Mouse (Mus musculus): Measurements from ENCODE around the gene Tctn1.

GRCm38 (mm10) chr5:122239618-122240017, 24.6 kb downstream of the Tctn1 start:
- no peak for TF ChIP-seq ZMIZ1 (IDR thresholded peaks at IDR 0.05; ENCODE audit: low read depth, low read length)
- no peak for TF ChIP-seq POLR2AphosphoS2 (IDR thresholded peaks at IDR 0.05; ENCODE audit: low read length)
- no peak for TF ChIP-seq GABPA (IDR thresholded peaks at IDR 0.05; ENCODE audit: low read depth, low read length)
- TF ChIP-seq CHD1 (IDR thresholded peaks at IDR 0.05; ENCODE audit: low read depth, low read length) = no peak
- no peak for TF ChIP-seq CTCF (IDR thresholded peaks at IDR 0.05 in 2 of 3, conservative IDR thresholded peaks at IDR 0.05 in 1 of 3; ENCODE audit: control insufficient read depth in 1 of 3, insufficient read depth in 1 of 3, low read depth in 2 of 3, low read length in 3 of 3, poor library complexity in 1 of 3, severe bottlenecking in 1 of 3)
- no peak for TF ChIP-seq ELF1 (IDR thresholded peaks at IDR 0.05; ENCODE audit: low read depth, low read length)
- TF ChIP-seq RAD21 (IDR thresholded peaks at IDR 0.05; ENCODE audit: low read depth, low read length) = no peak
- no peak for TF ChIP-seq SIN3A (IDR thresholded peaks at IDR 0.05; ENCODE audit: low read length)
- TF ChIP-seq BHLHE40 (IDR thresholded peaks at IDR 0.05; ENCODE audit: borderline replicate concordance, low read depth, low read length) = no peak
- no peak for TF ChIP-seq SMC3 (IDR thresholded peaks at IDR 0.05; ENCODE audit: low read depth, low read length)
- no peak for TF ChIP-seq HCFC1 (IDR thresholded peaks at IDR 0.05; ENCODE audit: low read depth, low read length)
- TF ChIP-seq POLR2A (IDR thresholded peaks at IDR 0.05; ENCODE audit: control insufficient read depth in 1 of 2, insufficient read depth in 1 of 2, low read depth in 1 of 2, low read length in 2 of 2, poor library complexity in 1 of 2) = no peak
- TF ChIP-seq MXI1 (IDR thresholded peaks at IDR 0.05; ENCODE audit: low read depth, low read length) = no peak
- TF ChIP-seq TAL1 (IDR thresholded peaks at IDR 0.05; ENCODE audit: low read length) = no peak

Measured in MEL (cell line).